Mouse (Mus musculus) monocyte, adult 5-6 weeks (primary cell): ENCODE results near the gene Tnr. TPM values are rescaled to one million over a fixed set of nuclear protein-coding genes. Genes with fewer than 3 reads are reported as not detected.

Source experiments
- ATAC-seq: fragments of 153-309, 156-312 bp; replicated peaks from 2 replicates; pipeline ENCODE4 v1.8.0; 2017; ENCODE audit warnings: mild to moderate bottlenecking; ENCODE audit not compliant: low TSS enrichment, insufficient number of reproducible peaks, severe bottlenecking, poor library complexity, low FRiP score
- total RNA-seq: library from RNA; stranded (forward); fragments of 200-1000, 200-491, 200-594 nt; gene quantifications from 3 replicates; pipeline ENCODE4 v1.2.3, GENCODE M21; 2017

The Tnr gene
- not detected in 3 replicates for total RNA-seq

DNA sequence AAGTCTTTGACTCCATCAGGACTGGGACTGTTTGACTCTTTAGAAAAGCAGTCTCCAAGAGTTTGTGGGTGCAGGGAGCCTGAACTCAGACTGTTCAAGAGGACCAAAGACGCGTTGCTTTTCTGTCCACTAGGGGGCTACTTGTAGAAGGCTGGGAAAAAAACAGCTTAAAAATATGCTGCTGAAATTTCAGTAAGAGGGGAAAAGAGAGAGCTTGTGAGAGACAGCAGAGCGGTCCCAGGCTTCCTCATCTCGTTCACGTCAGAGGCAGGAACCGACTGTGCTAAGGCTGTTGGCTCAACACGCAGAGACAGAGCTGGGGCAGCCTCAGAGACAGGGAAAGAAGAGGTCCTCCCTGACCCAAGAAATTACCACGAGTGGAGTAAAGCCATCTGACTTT lies at the start of gene Tnr:
TSS of gene Tnr (plus strand) at position 192 of the 400 bp plus-strand sequence.
- no peak for ATAC-seq

DNA sequence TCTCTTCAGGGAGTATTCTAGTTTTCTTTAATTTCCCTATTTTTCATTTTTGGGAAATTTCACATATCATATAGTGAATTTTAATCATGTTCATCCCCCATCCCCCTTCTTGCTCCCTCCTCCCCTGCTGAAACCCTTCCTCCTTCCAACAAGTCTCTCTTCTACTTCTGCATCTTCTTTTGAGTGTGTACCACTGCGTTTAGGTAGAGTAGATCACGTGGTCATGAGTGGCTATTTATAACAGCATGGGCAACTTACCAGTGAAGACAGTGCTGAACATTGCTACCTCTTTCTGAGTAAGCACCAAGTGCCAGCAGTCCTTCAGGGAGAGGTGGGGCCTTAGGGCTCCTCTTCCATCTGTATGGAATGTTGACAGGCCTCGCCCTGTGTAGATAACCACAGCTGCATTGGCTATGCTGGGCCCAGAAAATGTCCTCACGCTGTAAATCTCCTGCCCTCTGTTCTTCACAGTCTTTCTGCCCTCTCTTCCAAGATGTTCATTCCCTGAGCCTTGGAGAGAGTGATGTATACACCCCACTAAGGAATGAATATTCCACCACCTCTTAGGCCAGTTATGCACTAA lies 33.6 kb upstream of the Tnr start:
- ATAC-seq, result no peak

DNA sequence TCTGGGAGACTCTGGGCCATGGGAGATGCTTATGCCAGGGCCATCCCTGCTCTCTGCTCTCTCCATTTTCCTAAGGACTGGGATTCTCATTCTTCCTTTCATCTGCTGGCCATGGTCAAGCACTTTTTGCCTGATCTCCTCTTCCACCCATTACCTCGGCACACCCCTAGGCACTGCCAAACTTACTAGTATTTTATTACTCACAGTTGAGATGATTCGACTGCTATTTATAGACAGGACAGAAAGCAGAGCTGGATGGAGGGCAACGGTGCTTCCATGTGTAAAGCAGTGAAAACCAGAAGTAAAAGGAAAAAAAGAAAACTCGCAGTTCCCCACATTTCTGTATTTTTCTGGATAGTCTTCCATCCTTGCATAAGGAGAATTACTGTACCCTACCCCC lies 31.0 kb upstream of the Tnr start:
- no peak for ATAC-seq

DNA sequence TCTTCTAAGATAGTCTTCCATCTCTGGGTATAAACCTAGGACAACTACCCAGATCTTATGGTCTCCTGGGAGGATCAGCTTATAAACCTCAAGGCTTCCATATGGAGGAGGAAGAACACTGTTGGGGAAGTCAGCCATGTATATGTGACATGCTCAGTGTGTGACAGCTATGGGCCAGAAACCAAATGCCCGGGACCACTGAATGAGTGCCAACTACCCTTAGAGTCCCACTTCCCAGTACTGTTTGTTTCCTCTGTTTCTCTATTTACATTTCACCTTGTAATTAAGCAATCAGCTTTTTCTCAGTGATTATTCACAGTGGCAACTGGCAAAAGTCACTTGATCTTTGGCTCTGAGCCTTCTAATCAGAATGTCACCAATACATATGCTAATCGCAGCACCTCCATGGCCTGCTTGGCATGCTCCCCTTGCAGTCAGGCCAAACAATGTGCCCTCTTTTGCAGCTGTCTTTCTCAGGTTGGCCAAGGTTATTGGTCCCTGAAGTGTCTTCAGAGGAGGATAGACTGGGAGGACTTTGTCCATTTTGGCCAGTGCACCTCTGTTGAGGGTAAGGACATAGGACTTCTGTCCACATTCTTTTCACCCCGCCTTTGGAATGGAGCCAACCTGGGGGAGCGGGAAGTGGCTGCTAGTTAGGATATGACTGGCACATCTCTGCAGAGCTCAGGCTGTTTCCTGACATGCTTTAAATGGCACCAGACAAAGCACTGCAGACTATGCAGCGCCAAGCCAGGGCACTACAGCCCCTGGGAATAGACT lies 29.7 kb upstream of the Tnr start:
- ATAC-seq, result no peak

DNA sequence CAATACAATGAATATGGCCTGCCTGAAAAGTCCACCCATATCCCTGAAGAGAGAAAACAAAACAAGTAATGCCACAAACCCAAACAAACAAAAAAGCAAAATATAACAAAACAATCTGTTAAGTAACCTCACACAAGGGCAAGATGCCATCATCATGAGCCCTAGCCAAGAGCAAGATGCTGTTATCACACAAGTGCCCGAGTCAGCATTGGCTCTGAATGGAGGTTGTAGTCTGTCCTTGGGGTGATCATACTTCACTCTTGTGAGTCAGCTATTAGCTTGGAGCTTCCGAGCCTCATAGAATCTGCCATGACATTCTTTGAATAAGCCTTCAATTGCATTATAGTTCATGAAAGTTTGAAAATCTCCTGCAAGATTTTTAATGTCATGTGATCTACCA lies 25.3 kb upstream of the Tnr start:
- no peak for ATAC-seq

DNA sequence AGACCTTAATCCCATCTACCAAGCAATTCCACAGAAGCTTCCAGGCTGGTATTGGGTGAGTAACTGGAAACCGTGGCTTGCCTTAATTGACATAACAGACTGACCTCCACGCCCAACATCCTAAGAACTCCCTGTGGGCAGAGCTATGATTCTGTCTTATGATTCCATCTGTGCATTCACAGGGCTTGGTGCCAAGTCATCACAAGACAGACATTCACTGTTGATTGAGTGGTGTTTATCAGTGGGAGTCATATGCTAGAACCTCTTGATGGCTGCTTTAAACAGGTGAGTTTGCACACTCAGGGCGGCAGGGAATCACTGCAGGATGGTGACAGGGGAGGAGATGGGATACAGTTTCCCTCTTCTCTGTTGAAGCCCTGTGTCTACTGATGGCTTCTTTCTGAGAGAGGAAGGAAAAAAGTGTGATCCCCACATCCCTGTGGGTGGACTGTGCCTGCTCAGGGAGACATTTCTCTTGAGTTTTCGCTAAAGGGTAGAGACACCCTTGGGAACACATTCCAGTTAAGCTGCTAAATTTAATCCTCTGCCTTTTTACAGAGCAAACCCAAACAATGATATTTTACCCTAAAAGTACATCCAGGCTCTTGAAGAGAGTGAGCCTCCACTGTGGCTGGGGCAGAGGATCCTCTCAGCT lies 23.6 kb upstream of the Tnr start:
- ATAC-seq, result no peak

DNA sequence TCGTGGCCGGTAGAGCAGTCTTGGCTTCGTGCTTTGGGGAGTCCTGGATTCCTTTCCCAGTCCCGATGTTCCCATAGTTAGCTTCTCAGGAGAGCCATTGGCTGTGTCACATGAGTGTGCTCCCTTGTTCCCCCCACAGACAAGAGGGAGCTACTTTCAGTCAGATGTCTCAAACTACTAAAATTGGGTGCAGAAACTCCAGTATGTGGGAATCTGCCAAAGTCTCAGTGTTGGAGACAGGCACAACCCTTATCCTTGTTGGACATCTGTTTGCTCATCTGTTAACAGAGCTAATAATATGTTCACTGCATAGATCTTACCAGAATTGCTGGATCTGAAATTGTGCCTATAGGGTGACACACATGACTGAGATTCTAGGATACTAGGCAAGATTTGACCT lies 21.7 kb upstream of the Tnr start:
- ATAC-seq, result no peak

DNA sequence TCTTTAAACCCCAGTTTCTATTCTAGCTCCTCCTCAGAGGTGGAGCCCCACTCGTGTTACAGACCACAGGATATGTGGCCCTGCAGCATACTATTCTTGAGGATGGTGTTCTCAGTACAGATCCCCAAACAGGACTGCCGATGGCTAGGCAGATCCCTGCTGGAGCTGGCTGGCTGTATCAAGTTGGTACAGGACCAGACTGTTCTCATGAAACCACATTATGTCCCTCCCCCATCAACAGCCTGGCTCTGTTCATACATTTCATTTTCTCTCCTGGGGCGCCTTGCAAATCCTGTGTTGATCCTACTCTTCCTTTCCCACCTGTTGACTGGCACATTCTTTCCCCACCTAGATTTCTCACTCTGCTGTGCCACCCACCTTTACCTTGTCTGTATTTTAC lies 12.9 kb upstream of the Tnr start:
- no peak for ATAC-seq

DNA sequence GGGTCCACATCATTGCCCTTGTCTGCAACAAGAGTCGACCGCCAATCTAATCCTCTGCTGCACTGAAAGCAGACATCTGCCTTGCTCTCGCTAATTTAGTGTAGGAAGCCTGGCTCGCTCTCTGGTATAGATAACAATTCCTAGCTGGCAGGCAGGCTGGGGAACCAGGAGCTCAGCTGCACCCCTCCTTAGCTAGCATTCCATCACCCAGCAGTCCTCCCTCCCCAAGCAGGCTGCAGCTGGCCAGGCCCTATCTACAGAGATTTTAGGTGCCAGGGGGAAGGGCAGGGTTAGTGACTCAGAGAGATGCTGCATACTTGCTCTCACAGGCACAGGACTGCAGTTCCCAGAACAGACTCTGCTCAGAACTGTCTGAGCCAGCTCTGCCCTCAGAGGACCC lies 5.9 kb upstream of the Tnr start:
- no peak for ATAC-seq

DNA sequence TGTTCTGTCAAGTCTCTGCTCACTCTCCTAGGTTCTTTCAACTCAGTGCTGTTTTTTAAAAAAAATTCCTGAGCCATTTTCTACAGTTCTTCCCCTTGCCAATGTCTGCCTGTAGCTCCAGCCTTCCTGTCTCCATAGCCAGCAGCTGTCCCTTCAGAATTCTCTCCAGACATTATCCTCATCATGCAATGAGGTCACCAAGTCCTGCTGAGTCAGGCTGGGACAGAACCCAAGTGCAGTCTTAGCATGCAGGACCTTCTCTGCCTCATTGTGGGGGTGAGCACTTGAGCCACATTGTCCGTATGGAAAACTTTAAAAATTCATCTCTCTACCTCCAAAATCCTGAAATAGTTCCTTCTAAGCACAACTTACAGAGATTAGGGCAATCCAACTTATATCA lies 4.4 kb upstream of the Tnr start:
- no peak for ATAC-seq

DNA sequence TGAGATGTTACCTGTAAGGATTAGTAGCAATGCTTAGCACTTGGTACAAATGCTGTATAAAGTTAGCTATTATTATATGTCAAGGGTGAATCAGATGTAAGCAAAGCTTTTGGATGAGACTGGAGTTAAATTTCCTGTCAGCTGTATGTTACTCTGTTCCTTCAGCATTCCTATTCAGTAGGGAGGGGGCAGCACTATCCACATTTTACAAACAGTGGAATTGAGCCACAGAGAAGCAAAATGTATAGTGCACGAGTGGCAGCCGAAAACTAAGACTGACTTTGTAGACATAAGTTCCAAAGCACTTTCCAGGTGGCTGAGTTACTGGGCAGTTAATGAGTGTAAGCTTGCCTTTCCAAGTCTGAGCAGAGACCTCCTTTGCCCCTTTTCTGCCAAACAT lies 500 bp upstream of the Tnr start:
- ATAC-seq, result no peak

DNA sequence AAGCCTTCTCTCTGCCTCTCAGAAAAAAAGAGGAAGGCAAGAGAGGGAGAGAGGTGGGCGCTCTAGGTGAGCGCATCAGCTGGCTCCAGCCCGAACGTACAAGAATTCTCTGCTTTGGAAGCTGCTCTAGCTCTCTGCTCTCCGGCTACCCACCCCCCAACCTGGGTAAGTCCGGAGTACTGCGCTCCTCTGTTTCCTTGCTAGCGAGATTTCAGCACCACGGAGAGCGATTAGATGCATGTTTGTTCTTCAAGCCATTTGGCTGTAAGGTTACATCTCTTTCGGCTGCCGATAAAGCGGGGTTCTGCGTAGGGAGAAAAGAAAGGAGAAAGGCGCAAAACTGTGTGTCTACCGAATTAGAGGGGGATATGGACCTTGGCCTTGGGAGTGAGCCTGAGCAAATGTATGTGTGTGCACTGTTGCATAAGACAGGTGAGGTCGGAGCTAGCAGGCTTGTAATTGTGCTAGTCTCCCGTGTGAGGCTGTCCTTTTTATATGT lies 531 bp downstream of the Tnr start:
- ATAC-seq, result no peak

DNA sequence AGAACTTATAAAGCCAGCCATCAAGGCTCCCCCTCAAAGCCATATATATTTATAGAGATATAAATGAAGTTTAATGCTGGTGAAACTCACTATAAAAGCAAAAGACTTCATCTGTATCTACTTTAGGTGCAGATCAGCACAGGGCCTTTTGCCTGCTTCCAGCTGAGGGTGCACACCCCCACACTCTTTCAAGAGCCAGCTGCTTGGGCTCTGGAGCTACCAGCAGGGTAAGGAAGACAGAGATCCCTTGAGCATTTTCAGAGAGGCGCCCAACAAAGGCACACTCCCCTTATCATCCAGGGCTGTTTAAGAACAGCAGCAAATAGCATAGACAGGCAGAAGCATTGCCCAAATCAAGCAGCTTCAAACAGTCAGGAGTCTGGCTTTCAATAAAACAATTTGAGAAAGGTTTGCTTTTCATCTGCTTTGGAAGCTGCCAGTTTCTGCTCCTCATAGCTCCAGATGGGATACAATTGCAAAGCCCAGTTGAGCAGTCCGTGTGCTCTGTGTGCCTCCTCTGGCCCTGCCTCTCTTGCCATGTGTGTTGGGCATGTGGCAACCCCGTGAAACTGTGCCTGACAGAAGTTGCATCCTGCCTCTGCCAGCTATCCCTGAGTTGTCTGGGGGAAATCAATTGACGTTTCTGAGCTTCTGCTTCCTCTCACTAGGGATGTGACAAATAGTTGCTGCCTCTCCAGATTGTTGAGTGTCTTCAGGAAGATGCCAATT lies 9.4 kb downstream of the Tnr start:
- no peak for ATAC-seq

DNA sequence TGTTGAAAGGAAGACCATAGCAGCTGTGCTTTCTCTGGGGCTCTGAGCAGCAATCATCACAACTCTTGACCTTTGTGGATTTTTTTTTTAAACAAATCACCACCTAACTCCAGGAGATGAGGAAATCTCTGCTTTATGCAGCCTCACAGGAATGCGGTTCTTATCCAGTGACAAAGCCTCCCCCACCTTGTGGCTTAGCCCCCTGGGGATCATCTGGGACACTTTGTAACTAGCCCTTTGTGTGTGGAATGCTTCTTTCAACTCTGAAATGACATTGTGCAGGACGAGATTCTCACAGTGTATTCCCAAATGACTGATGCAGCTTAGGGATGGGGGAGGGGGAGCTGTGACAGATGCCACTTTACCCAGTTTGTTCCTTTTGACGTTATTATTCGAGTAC lies 12.0 kb downstream of the Tnr start:
- ATAC-seq, result no peak

DNA sequence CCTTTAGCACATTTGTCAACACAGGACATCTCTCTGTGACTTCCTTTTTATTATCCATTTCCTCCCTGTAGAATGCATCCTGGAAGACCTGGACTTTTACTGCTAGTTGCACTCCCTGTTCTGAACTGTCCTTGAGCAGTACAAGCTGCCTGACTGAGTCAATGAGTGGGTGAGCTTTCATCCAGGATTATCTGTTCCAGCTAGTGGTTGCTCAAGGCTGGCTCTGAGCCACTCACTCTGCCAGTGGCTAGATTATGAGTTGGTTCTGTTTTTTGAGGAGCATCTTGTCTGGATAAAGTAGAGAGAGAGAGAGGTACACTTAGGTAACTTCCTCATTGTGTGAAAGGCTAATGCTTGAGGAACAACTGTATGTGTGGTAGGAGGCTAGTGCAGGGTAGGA lies 14.0 kb downstream of the Tnr start:
- no peak for ATAC-seq

DNA sequence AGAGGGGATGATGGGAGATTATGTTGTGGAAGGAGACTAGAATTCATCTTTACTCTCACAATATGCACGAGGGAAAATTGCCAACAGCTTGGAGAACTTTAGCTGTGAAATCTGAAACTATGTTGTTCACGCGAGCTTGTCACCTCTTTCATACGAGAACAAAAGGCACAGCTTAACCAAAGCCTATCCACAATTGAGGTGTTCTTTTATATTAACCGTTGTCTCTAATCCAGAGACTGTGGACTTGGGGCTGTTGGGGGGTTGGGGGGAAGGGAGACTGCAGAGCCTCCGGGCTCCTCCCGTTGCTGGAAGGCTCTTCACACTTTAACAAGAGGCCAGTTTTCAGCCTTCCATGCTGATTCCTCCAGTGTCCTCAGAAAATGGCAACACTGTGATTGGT lies 14.5 kb downstream of the Tnr start:
- ATAC-seq, result no peak

DNA sequence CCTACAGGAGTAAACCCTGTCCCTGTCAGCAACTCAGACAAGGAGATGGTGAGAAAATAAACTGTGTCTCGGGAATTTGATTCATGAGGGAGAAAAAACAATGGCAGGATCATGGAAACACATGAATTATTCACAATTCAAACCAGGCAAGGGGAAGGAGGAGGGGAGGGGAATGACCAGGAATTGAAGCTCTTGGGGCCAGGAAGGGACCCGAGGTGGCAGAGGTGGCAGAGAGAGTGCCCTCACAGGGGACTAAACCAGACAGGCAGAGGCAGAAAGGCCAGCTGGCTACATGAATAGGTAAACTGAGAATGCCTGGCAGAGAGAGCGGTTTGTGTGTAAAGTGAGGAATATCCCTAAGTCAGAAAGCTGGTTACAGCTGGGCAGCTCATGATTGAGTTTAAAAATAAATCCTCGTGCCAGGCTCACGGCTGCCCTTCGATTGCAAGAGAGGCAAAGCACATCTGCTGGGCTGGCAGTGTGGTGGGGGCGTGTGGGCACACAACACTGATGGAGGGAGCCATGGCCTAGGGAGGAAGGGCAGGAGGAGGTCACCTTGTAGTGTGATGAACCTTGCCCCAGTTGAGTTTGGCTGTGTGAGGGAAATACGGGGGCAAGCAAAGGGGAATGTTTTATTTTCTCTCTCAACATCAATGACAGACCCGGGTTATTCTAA lies 22.0 kb downstream of the Tnr start:
- ATAC-seq, result no peak

DNA sequence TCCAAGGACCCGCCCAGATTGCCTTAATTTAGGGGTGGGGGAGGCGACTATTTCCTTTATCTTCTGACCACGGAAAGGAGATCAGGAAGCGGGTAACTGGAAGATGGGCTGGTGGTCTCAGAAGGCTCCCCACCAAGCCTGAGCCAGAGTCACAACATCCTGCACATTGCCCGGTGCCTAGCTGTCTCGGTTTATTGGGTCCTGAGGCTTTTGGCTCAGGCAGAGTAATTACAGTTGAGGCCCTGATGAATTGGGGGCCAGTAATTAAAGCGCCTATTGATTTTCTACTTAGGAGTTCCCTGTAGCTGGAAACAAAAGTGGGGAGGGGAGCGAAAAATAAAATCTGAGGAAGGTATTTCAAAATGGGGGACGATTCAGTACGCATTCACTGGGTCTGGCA lies 27.5 kb downstream of the Tnr start:
- ATAC-seq, result no peak
